Mouse (Mus musculus): ENCODE data around the gene Ptprn2. TPM values are rescaled to one million over a fixed set of nuclear protein-coding genes. Genes with fewer than 3 reads are reported as not detected.

Ptprn2 gene
- polyA plus RNA-seq, 1 experiment = 63.0 TPM

- TF ChIP-seq POLR2A (IDR thresholded peaks at IDR 0.05; ENCODE audit: borderline replicate concordance, extremely low read depth, insufficient read depth, insufficient read length, poor library complexity, severe bottlenecking) = no peak
- no peak for TF ChIP-seq CTCF (IDR thresholded peaks at IDR 0.05; ENCODE audit: borderline replicate concordance, extremely low read depth, insufficient read depth, insufficient read length)
- no peak for DNase-seq (ENCODE audit: low read depth)
Measured at GRCm38 (mm10) chr12:117127078-117127477, 641.6 kb downstream of the Ptprn2 start.

GRCm38 (mm10) chr12:117127485-117127884 is 642.0 kb downstream of the Ptprn2 start:
- TF ChIP-seq CTCF (IDR thresholded peaks at IDR 0.05; ENCODE audit: borderline replicate concordance, extremely low read depth, insufficient read depth, insufficient read length) (no peak), POLR2A (IDR thresholded peaks at IDR 0.05; ENCODE audit: borderline replicate concordance, extremely low read depth, insufficient read depth, insufficient read length, poor library complexity, severe bottlenecking) (no peak)
- no peak for DNase-seq (ENCODE audit: low read depth)

DNA sequence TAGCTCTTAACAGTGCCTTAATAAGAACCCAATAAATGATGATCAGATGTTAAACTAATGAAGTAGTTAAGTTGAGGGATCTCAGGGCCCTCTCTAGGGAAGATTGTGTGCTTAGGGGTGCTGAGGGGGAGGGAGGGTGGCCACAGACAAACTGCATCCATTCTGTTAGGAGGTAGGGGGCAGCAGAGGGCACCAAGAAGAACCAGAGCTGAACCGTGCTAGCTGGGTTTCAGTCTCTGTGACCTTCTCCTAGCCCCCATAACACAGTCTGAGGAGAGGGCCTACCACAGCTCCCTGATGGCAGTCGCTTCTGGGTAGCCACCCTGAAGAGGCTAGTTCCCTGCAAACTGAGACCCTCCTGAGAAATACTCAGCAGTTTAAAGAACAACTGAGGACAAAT is 646.6 kb downstream of the Ptprn2 start:
- DNase-seq (ENCODE audit: low read depth) = peak; percentile 35
- TF ChIP-seq POLR2A (IDR thresholded peaks at IDR 0.05; ENCODE audit: borderline replicate concordance, extremely low read depth, insufficient read depth, insufficient read length, poor library complexity, severe bottlenecking) (no peak), CTCF (IDR thresholded peaks at IDR 0.05; ENCODE audit: borderline replicate concordance, extremely low read depth, insufficient read depth, insufficient read length) (peak; percentile 67)

DNA sequence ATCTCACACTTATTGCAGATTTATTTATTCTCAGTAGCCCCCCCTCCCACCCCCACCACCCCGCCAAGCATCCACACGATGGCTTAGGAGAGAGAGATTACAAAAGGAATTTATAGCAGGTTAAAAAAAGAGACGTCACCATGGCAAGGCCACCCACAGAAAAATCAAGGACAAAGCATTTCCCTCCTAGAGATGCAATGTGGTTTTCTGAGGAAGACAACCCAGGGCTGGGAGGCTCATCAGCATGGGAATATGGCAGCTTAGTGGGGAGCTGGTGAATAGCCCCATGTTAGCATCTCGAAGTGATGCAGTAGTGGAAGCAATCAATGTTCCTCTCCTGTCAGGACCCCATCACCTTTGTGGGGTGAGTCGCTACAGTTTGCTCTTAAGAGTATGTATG is 649.7 kb downstream of the Ptprn2 start:
- DNase-seq (ENCODE audit: low read depth) = no peak
- no peak for TF ChIP-seq POLR2A (IDR thresholded peaks at IDR 0.05; ENCODE audit: borderline replicate concordance, extremely low read depth, insufficient read depth, insufficient read length, poor library complexity, severe bottlenecking)
- TF ChIP-seq CTCF (IDR thresholded peaks at IDR 0.05; ENCODE audit: borderline replicate concordance, extremely low read depth, insufficient read depth, insufficient read length) = no peak

GRCm38 (mm10) chr12:117136472-117137010 is 651.0 kb downstream of the Ptprn2 start:
- DNase-seq (ENCODE audit: low read depth) = no peak
- TF ChIP-seq POLR2A (IDR thresholded peaks at IDR 0.05; ENCODE audit: borderline replicate concordance, extremely low read depth, insufficient read depth, insufficient read length, poor library complexity, severe bottlenecking) = no peak
- no peak for TF ChIP-seq CTCF (IDR thresholded peaks at IDR 0.05; ENCODE audit: borderline replicate concordance, extremely low read depth, insufficient read depth, insufficient read length)

DNA sequence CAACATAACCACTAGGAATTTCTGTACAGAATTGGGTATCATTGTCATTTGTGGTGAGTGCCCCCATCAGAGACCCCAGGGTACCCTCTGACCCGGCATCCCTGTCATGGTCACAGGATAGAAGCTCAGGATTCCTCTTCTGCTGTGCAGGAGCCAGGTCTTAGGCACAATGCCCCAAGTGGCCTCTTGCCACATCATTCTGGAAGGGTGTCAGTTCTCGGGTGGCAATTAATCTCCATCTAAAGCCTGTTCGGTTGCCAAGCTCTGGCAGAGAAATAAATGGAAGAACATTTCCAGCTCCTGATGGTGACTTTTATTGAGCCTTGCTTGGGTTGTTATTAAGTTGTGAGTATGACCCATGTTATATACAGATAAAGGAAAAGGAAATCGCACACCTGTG is 655.4 kb downstream of the Ptprn2 start:
- TF ChIP-seq POLR2A (IDR thresholded peaks at IDR 0.05; ENCODE audit: borderline replicate concordance, extremely low read depth, insufficient read depth, insufficient read length, poor library complexity, severe bottlenecking) (no peak), CTCF (IDR thresholded peaks at IDR 0.05; ENCODE audit: borderline replicate concordance, extremely low read depth, insufficient read depth, insufficient read length) (no peak)
- peak; percentile 40 for DNase-seq (ENCODE audit: low read depth)

DNA sequence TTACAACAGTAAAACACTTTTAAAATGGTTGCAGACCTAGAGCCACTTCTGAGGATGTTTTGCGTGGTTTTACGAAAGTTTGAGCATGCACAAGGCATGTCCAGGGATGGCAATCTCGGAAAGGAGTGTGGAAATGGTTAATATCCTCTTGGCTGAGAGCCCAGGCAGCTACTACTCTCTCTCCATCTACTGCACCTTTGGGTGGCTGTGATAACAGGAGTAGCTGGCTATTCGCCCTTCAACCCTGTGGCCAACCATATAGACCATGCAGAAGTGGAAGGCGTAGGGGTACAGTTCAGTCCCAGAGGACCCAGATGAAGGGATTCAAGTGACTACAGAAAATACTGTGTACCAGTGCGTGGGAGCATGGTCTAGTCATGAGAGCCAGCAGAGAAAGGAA is 655.9 kb downstream of the Ptprn2 start:
- no peak for DNase-seq (ENCODE audit: low read depth)
- TF ChIP-seq POLR2A (IDR thresholded peaks at IDR 0.05; ENCODE audit: borderline replicate concordance, extremely low read depth, insufficient read depth, insufficient read length, poor library complexity, severe bottlenecking) (no peak), CTCF (IDR thresholded peaks at IDR 0.05; ENCODE audit: borderline replicate concordance, extremely low read depth, insufficient read depth, insufficient read length) (no peak)

DNA sequence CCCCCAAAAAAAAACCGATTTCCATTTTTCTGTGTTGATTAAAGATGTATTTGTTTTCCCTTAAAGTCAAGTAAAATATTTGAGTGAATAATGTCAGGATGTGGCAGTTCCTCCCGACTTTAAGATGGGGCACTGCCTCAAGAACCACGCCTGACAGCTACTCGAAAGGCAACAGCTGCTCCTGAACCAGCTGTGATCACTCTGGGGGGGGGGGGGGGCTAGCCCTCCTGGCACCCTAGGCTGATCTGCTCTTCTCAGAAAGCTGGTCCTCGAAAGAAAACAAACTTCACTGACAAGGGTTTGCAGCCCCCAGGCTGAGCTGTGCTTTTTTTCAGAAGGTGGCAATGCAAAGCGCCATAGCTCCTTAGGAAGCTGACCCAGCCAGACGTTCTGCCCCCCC is 663.7 kb downstream of the Ptprn2 start:
- DNase-seq (ENCODE audit: low read depth) = no peak
- no peak for TF ChIP-seq POLR2A (IDR thresholded peaks at IDR 0.05; ENCODE audit: borderline replicate concordance, extremely low read depth, insufficient read depth, insufficient read length, poor library complexity, severe bottlenecking)
- no peak for TF ChIP-seq CTCF (IDR thresholded peaks at IDR 0.05; ENCODE audit: borderline replicate concordance, extremely low read depth, insufficient read depth, insufficient read length)

- TF ChIP-seq CTCF (IDR thresholded peaks at IDR 0.05; ENCODE audit: borderline replicate concordance, extremely low read depth, insufficient read depth, insufficient read length) (no peak), POLR2A (IDR thresholded peaks at IDR 0.05; ENCODE audit: borderline replicate concordance, extremely low read depth, insufficient read depth, insufficient read length, poor library complexity, severe bottlenecking) (no peak)
- DNase-seq (ENCODE audit: low read depth) = peak; percentile 77
Measured at GRCm38 (mm10) chr12:117150611-117151395, 665.3 kb downstream of the Ptprn2 start.

DNA sequence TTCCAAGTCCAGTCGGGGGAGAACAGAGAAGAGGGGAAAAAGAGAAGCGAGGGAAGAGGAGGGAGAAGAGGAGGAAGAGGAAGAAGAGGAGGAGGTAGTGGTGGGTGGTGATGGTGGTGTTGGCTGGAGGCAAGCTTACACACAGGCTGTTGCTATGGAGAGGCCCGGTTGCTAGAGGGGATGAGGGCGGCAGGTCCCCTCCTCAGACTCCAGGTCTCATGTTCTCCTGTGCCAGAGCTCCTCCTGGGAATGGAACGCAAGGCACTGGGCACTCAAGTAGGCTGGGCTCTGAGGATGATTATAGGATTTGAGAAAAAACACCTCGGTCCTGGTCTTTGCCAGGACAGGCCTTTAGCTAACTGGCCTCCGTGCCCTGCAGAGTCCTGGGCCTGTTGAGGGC is 666.1 kb downstream of the Ptprn2 start:
- peak; percentile 76 for DNase-seq (ENCODE audit: low read depth)
- TF ChIP-seq CTCF (IDR thresholded peaks at IDR 0.05; ENCODE audit: borderline replicate concordance, extremely low read depth, insufficient read depth, insufficient read length) (no peak), POLR2A (IDR thresholded peaks at IDR 0.05; ENCODE audit: borderline replicate concordance, extremely low read depth, insufficient read depth, insufficient read length, poor library complexity, severe bottlenecking) (no peak)

- DNase-seq (ENCODE audit: low read depth) = peak; percentile 76
- TF ChIP-seq POLR2A (IDR thresholded peaks at IDR 0.05; ENCODE audit: borderline replicate concordance, extremely low read depth, insufficient read depth, insufficient read length, poor library complexity, severe bottlenecking) = no peak
- TF ChIP-seq CTCF (IDR thresholded peaks at IDR 0.05; ENCODE audit: borderline replicate concordance, extremely low read depth, insufficient read depth, insufficient read length) = peak; percentile 27; the same call in 1 of the 2 replicates
Measured at GRCm38 (mm10) chr12:117152366-117153165, 667.0 kb downstream of the Ptprn2 start.
